Mouse (Mus musculus) effector memory CD4-positive, alpha-beta T cell, adult 7 months (primary cell): ENCODE measurements around the gene Map3k5. TPM values are rescaled to one million over a fixed set of nuclear protein-coding genes. Genes with fewer than 3 reads are reported as not detected.

ENCODE experiments used
- polyA plus RNA-seq: library from polyadenylated mRNA; unstranded; fragments of 100-300 nt; shearing (Covaris generic); gene quantifications from one replicate; pipeline ENCODE4 v1.2.1, GENCODE M21; 2017

Map3k5 gene
- 27.1 TPM for polyA plus RNA-seq

GRCm38 (mm10) chr10:19934384-19935294 is at the start of gene Map3k5:
Gene Map3k5, plus strand, starts transcription at chr10:19934472.

DNA sequence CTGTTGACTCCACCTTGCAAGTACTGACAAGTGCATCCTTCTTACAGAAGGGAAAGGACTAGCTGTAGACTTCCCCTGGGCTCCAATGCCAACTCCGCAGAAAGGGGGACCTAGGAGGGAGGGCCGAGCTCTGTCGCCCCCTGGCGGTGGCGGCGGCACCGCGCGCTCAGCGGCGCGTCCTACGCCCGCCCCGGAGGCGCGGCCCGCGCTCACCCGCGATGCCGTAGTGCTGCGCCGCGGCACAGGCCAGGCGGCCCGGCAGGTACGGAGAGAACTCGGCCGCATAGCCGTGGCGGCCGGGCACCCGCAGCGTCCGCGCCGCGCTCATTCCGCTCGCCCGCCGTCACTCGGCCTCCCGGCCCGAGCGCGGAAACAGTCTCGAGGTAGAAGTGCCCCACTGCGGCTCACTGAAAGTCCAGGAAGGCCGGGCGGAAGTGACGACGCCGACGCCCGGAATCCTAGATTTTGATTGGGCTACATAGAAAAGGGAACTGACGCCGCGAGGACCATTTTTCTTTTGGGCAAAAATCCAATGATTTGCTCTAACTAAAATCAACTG is 26.9 kb upstream of the Map3k5 start, which contains the start of gene Pex7:
Gene Pex7, minus strand, starts transcription at position 444 of the 559 bp plus-strand sequence.

DNA sequence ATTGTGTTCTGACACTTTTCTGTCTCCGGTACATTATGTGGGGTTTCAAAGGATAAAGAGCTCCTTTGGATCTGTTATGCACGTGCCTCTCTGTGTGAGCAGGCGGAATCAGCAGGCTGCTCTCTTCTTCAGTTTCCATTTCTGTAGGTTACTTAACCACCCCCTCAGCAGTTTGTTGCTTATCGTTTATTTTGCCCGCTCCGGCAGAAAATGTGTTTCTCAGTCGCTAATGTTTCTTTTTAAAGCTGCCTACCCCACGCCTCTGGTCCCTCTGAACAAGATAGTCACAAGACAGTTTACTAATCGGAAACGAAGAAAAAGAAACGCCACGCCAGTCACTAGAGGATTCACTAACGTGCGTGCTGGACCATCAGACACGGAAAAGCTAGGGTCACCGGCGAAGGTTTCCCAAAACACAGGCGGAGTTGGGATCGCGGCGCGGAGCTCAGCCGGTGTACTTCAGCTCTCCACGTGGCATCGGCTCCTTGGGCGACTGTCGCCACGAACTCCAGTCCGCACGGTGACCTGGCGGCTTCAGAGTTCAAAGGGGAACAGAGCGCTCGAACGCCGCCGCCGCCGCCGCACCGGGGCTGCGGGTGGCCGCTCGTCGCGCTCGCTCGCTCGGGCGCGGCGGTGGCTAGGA is 214.0 kb downstream of the Map3k5 start, which contains the start of gene Map7:
Gene Map7, plus strand, starts transcription at position 342 of the 643 bp plus-strand sequence.

Other genes starting within 250 kb of the Map3k5 start
- gene Il20ra, start 221.9 kb upstream of the Map3k5 start, polyA plus RNA-seq, result not detected
- gene Slc35d3, start 83.0 kb upstream of the Map3k5 start, polyA plus RNA-seq, result 0.33 TPM
- gene Pex7, start 26.8 kb upstream of the Map3k5 start, polyA plus RNA-seq, result 17.4 TPM
- gene Map7, start 214.0 kb downstream of the Map3k5 start, polyA plus RNA-seq, result 4.6 TPM